Mouse (Mus musculus) layer of hippocampus, adult 8-10 months (tissue): ENCODE data around the gene Cldn19. TPM values are rescaled to one million over a fixed set of nuclear protein-coding genes. Genes with fewer than 3 reads are reported as not detected.
"Not testable (repeated sequence)": the region's sequence is repeated elsewhere in the genome, so short reads cannot be mapped to it uniquely, and the experiment has no call there.

Experiments
- DNase-seq, 2 experiments: peaks; one replicate each; pipeline ENCODE4 v3.0.0; 2022; ENCODE audit warnings: low spot score in 2 of 2
- total RNA-seq, 4 experiments: library from RNA; stranded (reverse); gene quantifications; 2 replicates each; pipeline ENCODE4 v1.2.4; 2022

The Cldn19 gene
- total RNA-seq, 4 experiments from 2014 or later = 0.18 to 0.41 (median 0.27) TPM

GRCm38 (mm10) chr4:119252025-119252808, 3.0 kb upstream of the Cldn19 start:
- no peak for DNase-seq

GRCm38 (mm10) chr4:119254012-119254618, 1.1 kb upstream of the Cldn19 start:
- peak in 1 of 2 experiments; percentile 25 for DNase-seq

GRCm38 (mm10) chr4:119257083-119257482, 1.9 kb downstream of the Cldn19 start:
- no peak for DNase-seq

GRCm38 (mm10) chr4:119259344-119260254, 4.4 kb downstream of the Cldn19 start:
- DNase-seq = no peak

GRCm38 (mm10) chr4:119261087-119261713, 6.0 kb downstream of the Cldn19 start:
- no peak for DNase-seq

GRCm38 (mm10) chr4:119262483-119262882, 7.3 kb downstream of the Cldn19 start:
- DNase-seq = no peak

- no peak for DNase-seq
Observed at GRCm38 (mm10) chr4:119263459-119263858, 8.2 kb downstream of the Cldn19 start.

GRCm38 (mm10) chr4:119266606-119267005, 11.4 kb downstream of the Cldn19 start:
- no peak for DNase-seq

GRCm38 (mm10) chr4:119274627-119275026, 19.4 kb downstream of the Cldn19 start:
- no peak for DNase-seq

- no peak for DNase-seq
Observed at GRCm38 (mm10) chr4:119275226-119275625, 20.0 kb downstream of the Cldn19 start.

- DNase-seq = no peak
Observed at GRCm38 (mm10) chr4:119275726-119276125, 20.5 kb downstream of the Cldn19 start.

GRCm38 (mm10) chr4:119278784-119279183, 23.6 kb downstream of the Cldn19 start:
- not testable (repeated sequence) for DNase-seq

GRCm38 (mm10) chr4:119284861-119285260, 29.6 kb downstream of the Cldn19 start:
- DNase-seq = no peak

GRCm38 (mm10) chr4:119285336-119285735, 30.1 kb downstream of the Cldn19 start:
- DNase-seq = no peak

- no peak for DNase-seq
Observed at GRCm38 (mm10) chr4:119291921-119292320, 36.7 kb downstream of the Cldn19 start.

GRCm38 (mm10) chr4:119292771-119293573, 37.8 kb downstream of the Cldn19 start:
- DNase-seq = peak; percentile 40 to 50

GRCm38 (mm10) chr4:119293574-119294258, 38.5 kb downstream of the Cldn19 start:
- peak in 1 of 2 experiments; percentile 8 for DNase-seq

- peak; percentile 99 to 100 for DNase-seq
Observed at GRCm38 (mm10) chr4:119294415-119295133, 39.4 kb downstream of the Cldn19 start, which contains the start of gene Ybx1. Gene Ybx1 (minus strand): TSS chr4:119294604.

- no peak for DNase-seq
Observed at GRCm38 (mm10) chr4:119295134-119295453, 39.9 kb downstream of the Cldn19 start.
